Mouse (Mus musculus): Measurements from ENCODE around the gene Fam92b.

Gene Fam92b

DNA sequence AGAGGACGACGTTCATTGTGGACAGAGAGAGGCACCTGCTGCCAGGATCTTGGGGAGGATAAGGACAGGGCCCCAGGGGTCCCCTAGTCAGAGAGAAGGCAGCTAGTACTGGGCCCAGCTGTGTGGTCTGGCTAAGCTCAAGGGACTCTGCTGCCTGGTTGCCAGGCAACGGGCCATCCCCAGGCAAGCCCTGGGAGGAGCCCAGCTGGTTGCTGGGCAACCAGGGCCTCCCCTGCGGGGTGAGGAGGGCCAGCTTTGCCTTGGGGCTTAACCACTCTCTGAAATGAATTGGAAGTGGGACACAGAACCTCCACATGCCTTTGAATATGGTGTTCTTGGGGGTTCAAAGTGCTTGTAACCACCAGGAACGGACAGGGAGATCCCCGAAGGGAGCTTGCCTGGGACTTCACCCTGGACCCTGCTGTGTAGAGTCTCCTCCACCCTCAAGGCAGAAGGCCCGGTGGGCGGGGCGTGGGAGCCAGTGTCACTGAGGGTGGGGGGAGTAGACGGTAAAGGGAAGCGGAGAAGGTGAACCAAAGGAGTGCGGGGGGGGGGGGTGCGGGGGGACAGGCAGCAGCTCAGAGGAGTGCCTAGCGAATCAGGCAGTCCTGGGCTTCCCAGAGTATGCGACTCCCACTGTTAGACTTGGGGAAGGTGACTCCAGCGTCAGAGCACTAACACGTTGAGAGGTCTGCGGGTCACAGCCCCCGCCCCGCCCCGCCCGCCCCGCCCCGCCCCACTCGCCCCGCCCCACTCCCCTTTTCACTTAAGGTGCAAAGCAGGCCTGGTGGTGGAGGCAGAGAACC lies at the start of gene Fam92b:
Gene Fam92b, minus strand, starts transcription at position 149 of the 806 bp plus-strand sequence.
- DNase-seq (ENCODE audit: low read depth, low spot score) = peak; percentile 83

- DNase-seq (ENCODE audit: low read depth, low spot score) = peak; percentile 93
These were observed 48.3 kb upstream of the Fam92b start for GRCm38 (mm10) chr8:120225421-120226151.

GRCm38 (mm10) chr8:120224521-120225420 lies 47.5 kb upstream of the Fam92b start:
- DNase-seq (ENCODE audit: low read depth, low spot score) = peak; percentile 15

GRCm38 (mm10) chr8:120222548-120222947 lies 45.3 kb upstream of the Fam92b start:
- DNase-seq (ENCODE audit: low read depth, low spot score) = no peak

DNA sequence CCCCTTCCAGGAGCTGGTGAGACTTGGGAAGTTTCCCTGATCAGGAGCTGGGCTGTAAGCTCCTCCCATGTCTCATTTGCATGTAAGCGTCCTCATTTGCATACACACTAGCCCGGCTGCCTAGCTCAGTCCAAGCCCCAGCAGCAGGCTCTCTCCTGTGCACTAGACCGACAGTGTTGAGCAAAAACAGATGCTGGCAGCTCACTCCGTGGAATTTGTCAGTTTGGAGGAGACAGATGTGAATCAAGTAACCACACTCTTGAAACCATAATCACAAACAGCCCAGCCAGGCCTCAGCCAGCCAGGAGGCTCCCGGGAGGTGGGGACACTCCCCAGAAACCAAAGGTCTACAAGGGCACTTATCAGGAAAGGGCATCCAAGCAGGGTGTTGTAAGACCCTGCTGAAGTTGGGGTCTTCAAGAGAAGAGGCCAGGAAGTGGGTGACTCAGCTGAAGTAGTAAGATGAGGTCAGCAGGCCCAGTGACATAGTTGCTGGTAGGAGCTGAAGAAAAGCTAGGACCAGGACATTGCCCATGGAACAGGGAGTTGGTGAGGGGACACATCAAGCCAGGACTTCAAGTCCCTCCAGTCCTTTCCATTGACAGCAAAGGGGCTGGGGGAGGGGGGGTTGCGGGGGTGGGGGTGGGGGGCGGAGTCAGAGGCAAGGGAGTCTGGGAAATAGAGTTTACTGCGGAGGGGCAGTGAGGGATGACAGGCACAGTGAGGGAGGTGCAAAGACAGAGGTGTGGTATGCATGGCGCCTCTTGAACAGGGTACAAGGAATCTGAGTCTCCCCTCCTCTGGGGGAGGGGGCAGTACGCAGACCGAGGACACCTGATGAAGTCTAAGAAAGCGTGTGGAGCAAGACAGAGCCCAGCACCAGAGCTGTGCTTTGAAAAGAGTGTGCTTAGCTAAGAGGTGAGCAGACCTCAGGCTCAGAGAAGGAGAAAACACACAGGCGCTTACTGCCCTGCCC lies 39.9 kb upstream of the Fam92b start:
- peak; percentile 72 for DNase-seq (ENCODE audit: low read depth, low spot score)

- DNase-seq (ENCODE audit: low read depth, low spot score) = peak; percentile 30
These were observed 38.3 kb upstream of the Fam92b start for GRCm38 (mm10) chr8:120215416-120216141.

DNA sequence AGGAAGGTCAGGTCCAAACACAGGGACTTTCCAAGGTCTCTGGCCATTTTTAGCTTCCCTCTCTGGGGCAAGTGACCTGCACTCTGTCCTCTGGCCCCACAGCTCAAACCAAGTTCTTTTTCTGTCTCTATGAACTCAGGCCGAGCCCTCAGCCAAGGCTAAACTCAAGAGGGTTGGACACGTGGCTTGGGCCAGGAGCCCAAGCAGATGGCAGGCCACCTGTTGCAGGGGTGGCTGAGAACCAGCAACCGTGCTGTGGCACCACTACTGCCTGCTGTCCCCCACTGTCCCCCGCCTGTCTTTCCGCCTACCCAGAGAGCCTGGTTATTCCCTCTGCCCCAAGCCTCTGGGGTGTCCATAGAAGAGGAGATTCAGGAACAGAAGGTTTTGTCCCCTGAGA lies 36.7 kb upstream of the Fam92b start:
- DNase-seq (ENCODE audit: low read depth, low spot score) = peak; percentile 96

DNA sequence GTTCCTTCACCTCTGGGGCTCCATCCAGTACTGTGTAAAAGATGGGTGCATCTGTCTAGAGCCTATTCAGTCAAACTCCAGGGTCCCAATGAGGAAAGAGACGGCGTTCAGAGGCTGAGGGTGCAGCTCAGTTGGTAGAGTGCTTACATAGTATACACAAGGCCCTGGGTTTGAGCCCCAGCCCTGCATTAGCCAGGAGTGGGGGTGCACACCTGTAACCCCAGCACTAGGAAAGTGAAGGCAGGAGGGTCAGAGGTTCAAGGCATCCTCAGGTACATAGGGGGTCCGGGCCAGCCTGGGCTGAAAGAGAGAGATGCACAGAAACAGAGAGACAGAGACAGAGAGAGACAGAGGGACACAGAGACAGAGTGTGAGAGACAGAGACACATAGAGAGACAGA lies 36.0 kb upstream of the Fam92b start:
- DNase-seq (ENCODE audit: low read depth, low spot score) = no peak

- no peak for DNase-seq (ENCODE audit: low read depth, low spot score)
These were observed 35.3 kb upstream of the Fam92b start for GRCm38 (mm10) chr8:120212596-120212995.

DNA sequence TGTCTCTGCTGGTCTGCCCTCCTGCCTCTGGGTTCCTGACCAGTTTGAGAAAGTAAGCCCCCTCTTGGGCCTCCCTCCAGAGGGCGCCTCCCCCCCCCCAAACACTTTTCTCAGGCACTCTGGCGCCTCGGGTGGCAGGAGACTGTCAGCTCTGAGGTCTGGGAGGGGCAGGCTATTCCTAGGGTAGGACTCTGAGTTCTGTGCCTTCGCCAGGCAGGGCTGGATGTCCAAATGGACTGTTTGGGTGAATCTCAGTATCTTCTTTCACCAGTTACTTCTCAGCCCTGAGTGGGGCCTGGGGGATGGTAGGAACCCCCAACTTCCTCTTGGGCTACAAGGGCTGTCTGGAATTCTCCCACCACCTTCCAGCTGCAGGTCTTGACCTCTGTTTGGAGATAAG lies 34.1 kb upstream of the Fam92b start:
- no peak for DNase-seq (ENCODE audit: low read depth, low spot score)

- no peak for DNase-seq (ENCODE audit: low read depth, low spot score)
These were observed 30.8 kb upstream of the Fam92b start for GRCm38 (mm10) chr8:120208113-120208512.

DNA sequence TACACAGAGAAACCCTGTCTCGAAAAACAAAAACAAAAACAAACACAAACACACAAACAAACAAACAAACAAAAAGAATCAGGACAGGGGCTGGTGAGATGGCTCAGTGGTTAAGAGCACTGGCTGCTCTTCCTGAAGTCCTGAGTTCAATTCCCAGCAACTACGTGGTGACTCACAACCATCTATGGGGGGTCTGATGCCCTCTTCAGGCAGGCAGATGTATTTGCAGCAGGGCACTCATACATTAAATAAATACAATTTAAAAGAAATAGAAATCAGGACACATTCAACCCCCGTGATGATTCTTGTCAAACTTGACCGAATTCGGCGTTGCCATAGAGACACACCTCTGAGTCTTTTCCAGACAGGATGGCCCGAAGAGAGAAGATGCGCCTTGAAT lies 30.1 kb upstream of the Fam92b start:
- no peak for DNase-seq (ENCODE audit: low read depth, low spot score)

- DNase-seq (ENCODE audit: low read depth, low spot score) = peak; percentile 73
These were observed 28.6 kb upstream of the Fam92b start for GRCm38 (mm10) chr8:120205916-120206315.

- DNase-seq (ENCODE audit: low read depth, low spot score) = no peak
These were observed 27.6 kb upstream of the Fam92b start for GRCm38 (mm10) chr8:120204736-120205360.

DNA sequence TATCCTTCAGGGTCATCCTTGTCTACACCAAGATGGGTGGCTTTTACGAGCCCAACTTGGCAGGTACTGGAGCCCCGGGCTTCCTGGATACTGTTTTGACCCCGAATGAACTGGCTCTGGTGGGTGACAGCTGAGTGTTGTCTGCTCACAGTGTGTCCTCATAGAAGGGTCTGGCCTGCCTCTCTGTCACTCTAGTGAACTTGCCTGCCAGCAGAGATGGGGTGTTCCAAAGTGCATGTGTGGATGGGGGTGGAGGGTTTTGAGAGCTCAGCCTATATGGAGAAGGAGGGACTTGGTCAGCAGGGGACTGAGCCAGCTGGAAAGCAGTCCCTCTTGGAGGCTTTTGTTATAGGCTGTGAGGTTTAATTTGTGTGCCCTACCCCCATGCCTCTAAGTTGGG lies 25.3 kb upstream of the Fam92b start:
- DNase-seq (ENCODE audit: low read depth, low spot score) = no peak

DNA sequence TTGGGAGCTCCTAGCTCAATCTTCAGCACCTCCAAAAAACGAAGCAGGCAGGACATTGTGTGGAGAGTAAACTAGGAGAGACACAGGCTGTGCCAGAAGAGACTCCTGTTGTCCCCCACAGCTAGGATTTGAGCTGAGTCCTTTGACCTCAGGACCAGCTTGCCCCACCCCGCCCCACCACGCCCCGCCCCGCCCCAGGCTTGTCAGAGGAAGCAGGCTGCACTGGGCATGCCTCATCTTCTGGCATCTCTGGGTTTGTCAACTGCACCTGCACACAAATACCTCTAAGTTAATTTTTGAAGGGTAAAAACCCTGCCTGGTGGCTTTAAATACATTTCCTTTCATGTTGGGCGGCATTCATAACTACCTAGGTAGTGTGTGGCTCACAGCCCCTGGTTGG lies 24.1 kb upstream of the Fam92b start:
- DNase-seq (ENCODE audit: low read depth, low spot score) = no peak

- no peak for DNase-seq (ENCODE audit: low read depth, low spot score)
These were observed 14.9 kb upstream of the Fam92b start for GRCm38 (mm10) chr8:120192118-120192517.

GRCm38 (mm10) chr8:120191633-120192032 lies 14.4 kb upstream of the Fam92b start:
- DNase-seq (ENCODE audit: low read depth, low spot score) = no peak

- peak; percentile 95 for DNase-seq (ENCODE audit: low read depth, low spot score)
These were observed 13.6 kb upstream of the Fam92b start for GRCm38 (mm10) chr8:120190810-120191413.
